Mouse (Mus musculus): ENCODE data around the gene Fbp1.
"Not testable (repeated sequence)": the region's sequence is repeated elsewhere in the genome, so short reads cannot be mapped to it uniquely, and the experiment has no call there.

The Fbp1 gene

GRCm38 (mm10) chr13:62832239-62832638, 55.8 kb downstream of the Fbp1 start:
- no peak for DNase-seq (ENCODE audit: low spot score)

GRCm38 (mm10) chr13:62815705-62816104, 72.4 kb downstream of the Fbp1 start:
- not testable (repeated sequence) for DNase-seq (ENCODE audit: low spot score)

Data from lung, postnatal 25 days (tissue).